Mouse (Mus musculus) C2C12 (cell line): ENCODE data around the gene Tas2r119.

Source experiments
- CEBPB ChIP-seq: IDR thresholded peaks from one replicate; pipeline ENCODE4 v1.6.1; 2011; ENCODE audit warnings: low read depth, mild to moderate bottlenecking, control low read depth, moderate library complexity
- CTCF ChIP-seq: IDR thresholded peaks from one replicate; pipeline ENCODE4 v1.5.1; 2011; ENCODE audit not compliant: control insufficient read depth, insufficient read depth, insufficient read length
- FOSL1 ChIP-seq: IDR thresholded peaks from one replicate; pipeline ENCODE4 v1.8.0; 2011; ENCODE audit warnings: mild to moderate bottlenecking, low read length; ENCODE audit not compliant: poor library complexity, insufficient read depth, severe bottlenecking
- MAX ChIP-seq: IDR thresholded peaks from one replicate; pipeline ENCODE4 v1.6.1; 2011; ENCODE audit warnings: mild to moderate bottlenecking, control low read depth
- MYOG ChIP-seq: IDR thresholded peaks from one replicate; pipeline ENCODE4 v1.6.1; 2011; ENCODE audit not compliant: control insufficient read depth, insufficient read length; ENCODE audit errors: extremely low read depth
- USF1 ChIP-seq: IDR thresholded peaks from one replicate; pipeline ENCODE4 v1.6.1; 2011; ENCODE audit warnings: low read depth, mild to moderate bottlenecking, control low read depth, moderate library complexity

- no peak for TF ChIP-seq CTCF
- TF ChIP-seq CEBPB: no peak
- no peak for TF ChIP-seq MYOG
- no peak for TF ChIP-seq USF1
- no peak for TF ChIP-seq MAX
- TF ChIP-seq FOSL1: no peak
Measured at GRCm38 (mm10) chr15:32184964-32185363, 7.9 kb downstream of the Tas2r119 start.
